Mouse (Mus musculus): ENCODE measurements around the gene Tdp1. TPM values are rescaled to one million over a fixed set of nuclear protein-coding genes. Genes with fewer than 3 reads are reported as not detected.
A peak's percentile ranks its signal among the peaks of the same experiment; 100 is the strongest.
"Not testable (repeated sequence)": the region's sequence is repeated elsewhere in the genome, so short reads cannot be mapped to it uniquely, and the experiment has no call there.

Gene Tdp1
- polyA plus RNA-seq, 1 experiment: 21.4 TPM

- no peak within 1 kb of the TSS for H3K27ac ChIP-seq (ENCODE audit: insufficient read depth, low read length)
- peaks cover 3% of the 10 kb centered on the region for H3K4me1 ChIP-seq (ENCODE audit: control insufficient read depth, insufficient read depth, low read length)
- H3K4me3 ChIP-seq (ENCODE audit: insufficient read depth, low read length): peak within 1 kb of the TSS; percentile 72
- TF ChIP-seq POLR2A (IDR thresholded peaks at IDR 0.05; ENCODE audit: extremely low read depth, insufficient read depth, low read length) (no peak), CTCF (IDR thresholded peaks at IDR 0.05; ENCODE audit: extremely low read depth, insufficient read depth, low read length) (peak; percentile 77)
Observed at GRCm38 (mm10) chr12:99964301-99965202, 80.2 kb downstream of the Tdp1 start, which contains the start of gene Kcnk13. TSS of gene Kcnk13 (plus strand) at chr12:99964499.

GRCm38 (mm10) chr12:99965203-99966115, 81.1 kb downstream of the Tdp1 start:
- no peak overlapping the region for H3K27ac ChIP-seq (ENCODE audit: insufficient read depth, low read length)
- peak overlapping the region; percentile 72 for H3K4me3 ChIP-seq (ENCODE audit: insufficient read depth, low read length)
- TF ChIP-seq POLR2A (IDR thresholded peaks at IDR 0.05; ENCODE audit: extremely low read depth, insufficient read depth, low read length) (no peak), CTCF (IDR thresholded peaks at IDR 0.05; ENCODE audit: extremely low read depth, insufficient read depth, low read length) (no peak)
- H3K4me1 ChIP-seq (ENCODE audit: control insufficient read depth, insufficient read depth, low read length): no peaks in the 10 kb centered on the region

GRCm38 (mm10) chr12:99966116-99966770, 81.9 kb downstream of the Tdp1 start:
- H3K4me3 ChIP-seq (ENCODE audit: insufficient read depth, low read length): peak overlapping the region; percentile 72
- TF ChIP-seq CTCF (IDR thresholded peaks at IDR 0.05; ENCODE audit: extremely low read depth, insufficient read depth, low read length) (no peak), POLR2A (IDR thresholded peaks at IDR 0.05; ENCODE audit: extremely low read depth, insufficient read depth, low read length) (no peak)
- no peak overlapping the region for H3K27ac ChIP-seq (ENCODE audit: insufficient read depth, low read length)
- H3K4me1 ChIP-seq (ENCODE audit: control insufficient read depth, insufficient read depth, low read length): no peaks in the 10 kb centered on the region

GRCm38 (mm10) chr12:99966881-99967363, 82.6 kb downstream of the Tdp1 start:
- TF ChIP-seq POLR2A (IDR thresholded peaks at IDR 0.05; ENCODE audit: extremely low read depth, insufficient read depth, low read length): no peak
- TF ChIP-seq CTCF (IDR thresholded peaks at IDR 0.05; ENCODE audit: extremely low read depth, insufficient read depth, low read length): no peak
- H3K27ac ChIP-seq (ENCODE audit: insufficient read depth, low read length): no peak overlapping the region

GRCm38 (mm10) chr12:99969906-99970305, 85.6 kb downstream of the Tdp1 start:
- Histone ChIP-seq H3K4me1 (ENCODE audit: control insufficient read depth, insufficient read depth, low read length) (no peaks in the 10 kb centered on the region), H3K27ac (ENCODE audit: insufficient read depth, low read length) (no peak overlapping the region), H3K4me3 (ENCODE audit: insufficient read depth, low read length) (no peak overlapping the region)
- TF ChIP-seq POLR2A (IDR thresholded peaks at IDR 0.05; ENCODE audit: extremely low read depth, insufficient read depth, low read length) (no peak), CTCF (IDR thresholded peaks at IDR 0.05; ENCODE audit: extremely low read depth, insufficient read depth, low read length) (no peak)

More at GRCm38 (mm10) chr12:99966881-99967363, 82.6 kb downstream of the Tdp1 start:
- Histone ChIP-seq H3K4me1 (ENCODE audit: control insufficient read depth, insufficient read depth, low read length) (no peaks in the 10 kb centered on the region), H3K4me3 (ENCODE audit: insufficient read depth, low read length) (peak overlapping the region; percentile 72)

GRCm38 (mm10) chr12:99971205-99971894, 87.0 kb downstream of the Tdp1 start:
- H3K4me1 ChIP-seq (ENCODE audit: control insufficient read depth, insufficient read depth, low read length); H3K27ac ChIP-seq (ENCODE audit: insufficient read depth, low read length); H3K4me3 ChIP-seq (ENCODE audit: insufficient read depth, low read length): not testable (repeated sequence)

GRCm38 (mm10) chr12:99972825-99973224, 88.5 kb downstream of the Tdp1 start:
- TF ChIP-seq POLR2A (IDR thresholded peaks at IDR 0.05; ENCODE audit: extremely low read depth, insufficient read depth, low read length) (no peak), CTCF (IDR thresholded peaks at IDR 0.05; ENCODE audit: extremely low read depth, insufficient read depth, low read length) (no peak)
- H3K4me3 ChIP-seq (ENCODE audit: insufficient read depth, low read length): no peak overlapping the region
- H3K27ac ChIP-seq (ENCODE audit: insufficient read depth, low read length): no peak overlapping the region
- H3K4me1 ChIP-seq (ENCODE audit: control insufficient read depth, insufficient read depth, low read length): no peaks in the 10 kb centered on the region

- Histone ChIP-seq H3K4me1 (ENCODE audit: control insufficient read depth, insufficient read depth, low read length) (no peaks in the 10 kb centered on the region), H3K27ac (ENCODE audit: insufficient read depth, low read length) (no peak overlapping the region), H3K4me3 (ENCODE audit: insufficient read depth, low read length) (no peak overlapping the region)
- 0 out of 2 replicates have a peak, but pooled peaks have one; percentile 36 for TF ChIP-seq CTCF (IDR thresholded peaks at IDR 0.05; ENCODE audit: extremely low read depth, insufficient read depth, low read length)
- no peak for TF ChIP-seq POLR2A (IDR thresholded peaks at IDR 0.05; ENCODE audit: extremely low read depth, insufficient read depth, low read length)
Observed at GRCm38 (mm10) chr12:99973659-99974058, 89.3 kb downstream of the Tdp1 start.

Data from cortical plate, adult 2 months (tissue).